Mouse (Mus musculus) embryo, embryonic 11 days (tissue): Measurements from ENCODE around the gene Drc7.
A peak's percentile ranks its signal among the peaks of the same experiment; 100 is the strongest.

ENCODE experiments used
- DNase-seq: peaks from one replicate; pipeline ENCODE4 v3.0.0-alpha.2; 2015

Gene Drc7

DNA sequence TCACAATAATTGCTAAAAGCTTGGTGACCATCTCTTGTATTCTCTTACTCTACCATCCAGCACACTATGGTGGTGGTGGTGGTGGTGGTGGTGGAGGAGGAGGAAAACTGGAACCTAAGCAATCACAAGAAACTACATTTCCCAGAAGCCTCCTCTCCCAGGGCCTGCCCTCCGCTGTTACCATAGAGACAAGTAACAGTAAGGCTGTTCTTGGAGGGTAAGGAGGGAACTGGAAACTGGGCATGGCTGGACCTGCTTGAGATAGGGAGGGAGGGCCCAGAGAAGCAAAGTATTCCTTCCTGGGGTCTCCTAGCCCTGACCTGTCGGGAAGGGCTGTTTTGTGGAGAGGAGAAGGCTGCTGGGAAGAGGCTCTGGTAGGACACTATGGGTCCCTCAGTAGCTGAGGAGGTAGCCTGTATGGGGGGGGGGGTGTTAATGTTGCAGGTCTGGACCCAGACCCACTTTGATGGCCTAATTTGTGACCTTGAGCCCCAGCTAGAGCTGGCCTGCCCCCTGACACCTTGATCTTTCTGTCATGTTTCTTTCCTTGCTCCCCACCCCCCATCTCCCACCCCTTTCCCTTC is at the start of gene Drc7:
Gene Drc7 (plus strand): TSS at position 177 of the 584 bp plus-strand sequence.
- peak; percentile 44 for DNase-seq

DNA sequence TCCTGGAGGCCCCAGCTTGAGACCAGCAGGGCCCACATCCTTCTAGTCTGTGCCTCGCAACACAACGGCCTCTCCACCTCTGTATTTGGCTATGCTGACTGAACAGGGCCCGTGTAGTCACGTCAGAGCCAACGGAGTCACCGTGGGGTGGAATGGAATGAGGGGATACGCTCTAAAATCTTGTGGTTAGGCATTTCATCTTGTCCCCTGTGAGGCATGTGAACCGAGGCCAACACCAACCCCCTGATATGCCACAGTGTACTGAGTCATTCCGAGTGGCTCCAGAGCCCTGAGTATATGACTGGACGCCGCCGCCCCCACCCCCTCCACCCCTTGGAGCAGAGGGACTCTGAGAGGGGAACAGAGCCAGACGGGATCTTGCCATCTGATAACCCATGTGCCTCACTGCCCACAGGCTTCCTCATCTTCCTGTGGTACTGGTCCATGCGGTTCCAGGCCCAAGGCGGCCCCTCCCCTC is 42.4 kb upstream of the Drc7 start:
- DNase-seq: no peak

DNA sequence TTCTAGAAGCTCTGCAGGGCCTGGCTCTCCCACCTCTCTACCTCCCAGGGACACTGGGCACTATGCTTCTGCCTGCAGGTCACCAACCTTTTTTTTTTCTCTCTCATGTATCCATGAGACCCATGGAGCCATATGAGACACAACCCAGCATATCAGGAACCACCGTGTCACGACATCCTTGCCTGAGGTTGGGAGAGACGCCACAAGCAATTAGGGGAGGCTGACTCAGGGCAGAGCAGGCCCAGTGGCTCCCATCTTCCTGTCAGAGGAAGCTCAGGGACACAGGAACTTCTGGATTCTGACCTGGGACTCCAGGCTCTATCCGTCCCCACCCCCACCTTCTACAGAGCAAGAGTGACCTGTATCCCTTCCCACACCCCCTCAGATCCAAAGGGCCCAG is 39.0 kb upstream of the Drc7 start:
- no peak for DNase-seq

DNA sequence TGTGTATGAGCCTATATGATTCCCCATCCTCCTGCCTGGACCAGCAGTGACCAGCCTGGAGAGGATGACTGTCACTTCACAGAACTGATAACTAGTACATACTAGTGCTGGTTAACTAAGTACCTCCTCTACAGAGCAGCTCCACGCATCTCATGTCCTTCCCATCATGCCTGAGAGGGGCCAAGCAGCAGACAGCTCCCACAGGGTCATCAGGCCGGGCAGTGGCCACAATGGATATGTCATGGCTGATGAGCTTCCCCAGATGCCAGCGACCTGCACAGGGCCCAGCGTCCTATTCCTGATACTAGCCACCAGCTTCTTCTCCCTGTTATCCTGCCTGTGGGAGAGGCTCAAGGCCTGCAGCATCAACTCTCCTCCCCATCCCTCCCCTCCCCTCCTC is 38.2 kb upstream of the Drc7 start:
- DNase-seq: no peak

DNA sequence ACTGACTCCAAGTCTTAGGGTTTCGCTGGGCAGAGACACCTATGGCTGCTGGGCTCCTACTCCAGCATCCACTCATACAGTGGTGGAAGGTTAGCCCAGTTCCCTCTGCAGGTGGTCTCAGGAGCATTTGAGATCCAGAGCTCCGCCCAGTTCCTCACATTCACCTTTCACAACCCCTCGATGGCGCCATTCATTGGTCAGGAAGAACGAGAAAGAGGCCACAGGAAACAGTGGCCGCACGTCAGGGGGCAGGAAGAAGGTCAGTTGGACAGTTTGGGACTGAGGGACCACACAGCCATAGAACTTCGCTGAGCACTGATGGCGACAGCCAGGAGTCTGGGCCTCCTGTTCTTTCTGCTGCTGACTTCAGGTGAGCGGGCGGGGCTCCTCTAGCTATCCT is 37.5 kb upstream of the Drc7 start, which contains the start of gene Adgrg3:
Gene Adgrg3 (plus strand): TSS at position 242 of the 400 bp plus-strand sequence.
- no peak for DNase-seq

DNA sequence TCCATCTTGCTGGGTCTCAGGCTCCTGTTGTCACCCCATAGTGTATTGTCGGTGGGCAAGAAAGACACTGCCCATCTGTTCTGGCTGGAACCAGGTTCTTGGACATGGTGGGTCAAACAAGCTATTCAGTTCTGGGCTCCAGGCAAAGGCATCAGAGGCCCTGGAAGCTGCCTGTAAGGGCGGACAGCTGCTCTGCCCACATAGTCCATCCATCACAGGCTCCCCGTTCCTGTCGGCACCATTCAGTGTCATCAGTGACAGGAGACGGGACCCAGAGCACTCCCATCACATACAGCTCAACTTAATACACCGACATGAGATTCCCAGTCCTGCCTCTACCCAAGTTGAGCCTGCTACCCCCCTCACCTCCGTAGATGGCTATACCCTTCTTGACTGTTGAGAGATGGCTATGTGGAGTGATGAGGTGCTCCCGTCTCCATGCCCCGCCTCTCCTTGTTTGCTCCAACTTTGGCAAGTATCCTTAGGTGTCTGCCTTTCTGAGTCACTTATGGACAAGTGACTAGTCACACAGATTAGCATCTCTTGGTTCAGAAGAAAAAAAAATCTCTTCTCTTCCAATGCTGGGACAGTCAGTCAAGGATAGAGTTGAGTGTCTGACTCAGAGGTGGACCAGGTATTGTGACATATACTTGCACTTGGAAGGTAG is 36.8 kb upstream of the Drc7 start:
- DNase-seq: no peak

DNA sequence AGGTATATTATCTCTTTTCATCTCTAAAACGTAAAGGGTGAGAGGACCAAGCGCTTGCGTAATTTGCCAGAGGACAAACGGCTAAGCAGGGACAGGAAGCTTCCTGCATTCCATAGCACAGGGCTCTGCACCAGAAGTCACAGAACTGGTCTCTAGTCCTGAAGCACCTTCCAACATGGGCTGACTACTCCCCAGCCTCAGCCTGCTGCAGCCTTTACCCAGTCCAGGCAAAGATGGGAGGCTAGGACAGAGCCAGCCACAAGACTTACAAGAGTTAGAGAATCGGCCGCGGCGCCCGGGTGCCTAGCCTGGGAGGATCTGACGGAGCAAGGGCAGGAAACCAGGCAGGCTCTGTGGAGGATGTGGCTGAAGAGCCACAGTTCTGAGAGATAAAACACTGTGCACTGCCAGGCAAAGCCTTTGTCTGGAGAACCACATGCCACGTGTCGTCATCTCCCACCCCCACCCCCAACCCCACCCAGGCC is 34.6 kb upstream of the Drc7 start:
- DNase-seq: no peak

DNA sequence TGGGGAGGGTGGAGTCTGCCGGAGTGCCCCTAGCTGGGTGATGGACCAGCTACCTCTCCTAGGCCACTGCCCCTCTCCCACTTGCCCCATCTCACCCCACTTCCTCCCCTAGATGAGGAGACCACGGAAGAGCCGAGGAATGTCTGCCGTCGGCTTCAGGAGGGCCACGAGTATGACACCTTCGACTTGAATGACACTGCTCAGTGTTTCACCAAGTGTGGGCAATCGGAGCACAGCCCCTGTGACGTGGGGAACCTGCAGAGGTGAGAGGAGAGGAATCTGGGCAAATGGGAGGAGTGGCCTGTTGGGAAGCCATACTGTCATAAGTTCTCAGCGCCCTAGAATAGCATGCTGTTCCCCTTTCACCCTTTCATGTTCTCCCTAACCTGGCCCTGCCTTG is 34.1 kb upstream of the Drc7 start:
- no peak for DNase-seq

DNA sequence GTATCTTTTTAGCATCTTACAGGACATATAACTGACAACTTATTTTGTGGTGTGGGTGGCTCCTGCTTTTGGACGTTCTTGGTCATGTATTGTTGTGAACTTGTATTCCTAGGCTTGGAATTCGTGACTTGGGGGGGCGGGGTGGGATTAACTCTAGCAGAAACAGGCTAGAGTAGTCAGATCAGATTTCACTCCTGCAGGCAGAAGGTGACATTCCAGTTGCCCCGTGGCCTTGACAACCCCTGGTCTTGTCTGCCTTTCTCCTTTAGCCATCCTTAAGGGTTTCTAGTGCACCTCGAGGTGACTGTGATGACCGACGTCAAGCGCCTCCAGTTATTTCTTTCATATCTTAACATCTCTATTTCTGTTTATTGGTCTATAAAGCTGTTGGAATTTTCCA is 31.7 kb upstream of the Drc7 start:
- no peak for DNase-seq

DNA sequence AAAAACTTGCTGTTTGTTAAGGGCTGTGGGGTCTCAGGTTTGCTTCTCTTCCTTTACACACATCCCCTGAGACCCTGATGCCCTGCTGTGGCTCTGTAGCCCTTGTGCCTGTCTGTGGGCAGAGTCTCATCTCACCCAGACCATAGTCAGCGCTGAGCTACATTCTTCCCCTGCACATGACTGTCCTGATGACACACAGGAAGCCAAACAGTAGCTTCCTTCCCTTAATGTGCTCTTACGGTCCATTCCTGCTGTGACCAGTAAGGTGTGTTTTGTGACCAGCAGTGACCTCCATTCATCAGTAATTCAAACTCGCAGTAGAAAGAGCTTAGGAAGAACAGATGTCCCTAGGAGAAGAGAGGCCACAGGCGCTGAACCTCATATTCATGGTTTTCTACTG is 30.5 kb upstream of the Drc7 start:
- DNase-seq: no peak

DNA sequence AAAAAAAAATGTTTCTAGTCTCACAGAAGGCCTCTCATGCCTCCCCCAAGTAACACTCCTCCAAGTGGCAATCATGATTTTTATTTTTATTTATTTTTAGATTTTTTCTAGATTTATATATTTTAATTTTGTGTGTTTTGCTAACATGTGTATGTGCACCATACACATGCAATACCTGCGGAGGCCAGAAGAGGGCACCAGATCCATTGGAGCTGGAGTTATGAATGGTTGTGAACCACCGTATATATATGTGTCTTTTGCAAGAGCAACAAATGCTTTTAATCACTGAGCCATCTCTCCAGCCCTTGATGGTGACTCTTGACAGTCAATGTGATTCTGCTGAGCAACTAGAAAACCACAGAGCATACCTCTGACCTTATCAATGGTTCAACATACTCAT is 29.5 kb upstream of the Drc7 start:
- no peak for DNase-seq

DNA sequence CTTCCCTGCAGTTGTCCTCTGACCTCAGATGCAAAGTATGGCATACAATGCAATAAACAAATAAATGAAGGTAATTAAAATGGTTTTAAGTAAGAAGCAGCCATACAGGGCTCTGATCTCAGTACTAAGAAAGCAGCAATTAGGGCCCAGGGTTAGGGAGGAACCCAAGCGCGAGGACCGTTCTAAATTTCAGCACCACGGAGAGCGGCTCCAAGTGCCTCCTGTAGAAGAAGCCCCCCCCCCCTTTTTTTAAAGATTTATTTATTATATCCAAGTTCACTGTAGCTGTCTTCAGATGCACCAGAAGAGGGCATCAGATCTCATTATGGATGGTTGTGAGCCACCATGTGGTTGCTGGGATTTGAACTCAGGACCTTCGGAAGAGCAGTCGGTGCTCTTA is 26.5 kb upstream of the Drc7 start:
- peak; percentile 73 for DNase-seq

DNA sequence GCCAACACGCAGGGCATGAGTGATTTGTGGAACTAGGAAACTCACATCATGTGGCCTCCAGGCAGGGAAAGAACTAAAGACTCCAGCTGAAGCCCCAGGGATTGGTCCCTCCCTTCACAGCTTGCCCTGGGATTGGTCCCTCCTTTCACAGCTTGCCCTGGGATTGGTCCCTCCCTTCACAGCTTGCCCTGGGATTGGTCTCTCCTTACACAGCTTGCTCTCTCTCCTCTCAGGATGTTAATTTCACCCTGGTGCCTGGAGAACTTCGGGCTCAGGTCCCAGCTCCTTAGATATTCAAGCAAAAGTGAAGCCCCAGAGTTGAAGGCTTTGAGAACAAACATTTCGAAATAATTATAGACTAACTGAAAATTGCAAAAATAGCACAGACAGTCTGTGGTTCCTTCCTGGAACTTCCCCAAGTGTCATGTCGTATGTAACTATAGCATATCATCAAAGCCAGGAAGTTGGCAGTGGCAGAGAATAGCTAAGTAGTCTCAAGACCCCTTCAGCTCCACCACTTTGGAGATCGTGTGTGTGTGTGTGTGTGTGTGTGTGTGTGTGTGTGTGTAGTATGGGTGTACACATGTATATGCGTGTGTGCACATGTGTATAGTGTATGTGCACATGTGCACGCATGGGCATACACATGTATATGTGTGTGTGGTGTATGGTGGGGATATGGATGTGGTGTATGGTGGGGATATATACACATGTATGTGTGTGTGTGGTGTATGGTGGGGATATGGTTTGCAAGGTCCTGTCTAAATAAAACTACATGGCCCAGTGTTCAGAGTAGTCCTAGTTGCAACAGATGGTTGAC is 17.6 kb upstream of the Drc7 start:
- DNase-seq: peak; percentile 41

DNA sequence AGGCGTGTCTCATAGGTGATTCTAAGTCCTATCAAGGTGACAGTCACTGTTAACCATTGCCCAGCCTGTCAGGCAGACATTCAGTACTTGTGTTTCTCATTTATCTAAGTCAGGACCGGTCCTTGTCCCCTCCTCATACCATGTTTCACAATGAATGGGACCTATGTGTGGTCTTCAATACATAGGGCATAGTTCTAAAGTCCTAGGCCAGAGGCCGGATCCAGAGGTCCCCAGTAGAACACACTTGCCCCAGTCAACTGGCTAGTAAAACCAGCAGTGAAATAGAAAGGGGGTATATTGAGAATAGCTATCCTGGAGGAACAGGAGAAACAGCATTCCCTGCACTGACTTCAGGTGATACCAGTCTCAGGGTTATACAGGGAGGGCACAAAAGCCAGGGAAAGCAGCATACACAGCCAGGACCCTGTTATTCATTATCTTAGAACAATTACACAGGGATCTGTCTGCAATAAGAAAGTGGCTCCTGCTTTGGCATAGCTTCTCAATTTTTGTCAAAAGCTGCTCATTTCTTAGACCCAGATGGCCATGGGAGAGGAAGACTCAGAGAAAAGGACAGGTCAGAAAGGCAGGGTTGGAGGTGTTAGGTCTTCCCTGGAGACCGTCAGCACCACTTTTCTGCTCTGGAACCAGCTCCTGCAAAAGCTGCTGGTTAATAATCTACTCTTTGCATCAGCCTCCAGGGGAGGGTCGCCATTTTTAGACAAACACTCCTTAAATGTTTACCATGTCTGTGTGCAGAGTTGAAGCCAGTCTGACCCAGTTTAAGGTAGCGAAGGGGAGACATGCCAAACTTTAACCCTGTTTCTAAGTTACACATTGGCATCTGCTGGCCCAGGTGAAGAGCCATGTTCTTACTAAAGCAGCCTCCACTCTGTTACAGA is 12.8 kb upstream of the Drc7 start:
- no peak for DNase-seq

DNA sequence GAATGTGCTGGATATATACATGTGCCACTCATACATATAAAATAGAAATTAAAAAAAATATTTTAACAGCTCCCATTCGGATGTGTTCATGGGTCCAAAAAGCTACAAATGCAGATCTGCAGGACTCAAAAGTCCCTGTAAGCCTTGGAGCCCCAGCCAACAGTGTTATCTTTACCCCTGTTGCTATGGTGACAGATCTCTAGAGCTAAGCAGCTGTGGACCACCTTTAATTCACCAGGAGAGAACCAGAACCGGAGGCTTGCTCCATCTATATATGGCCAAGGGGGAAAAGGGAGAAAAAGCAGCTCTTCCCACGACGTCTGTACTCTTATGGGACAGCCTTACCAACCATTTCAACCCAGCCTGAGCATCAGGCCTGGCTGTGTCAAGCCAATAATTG is 10.1 kb upstream of the Drc7 start:
- no peak for DNase-seq

DNA sequence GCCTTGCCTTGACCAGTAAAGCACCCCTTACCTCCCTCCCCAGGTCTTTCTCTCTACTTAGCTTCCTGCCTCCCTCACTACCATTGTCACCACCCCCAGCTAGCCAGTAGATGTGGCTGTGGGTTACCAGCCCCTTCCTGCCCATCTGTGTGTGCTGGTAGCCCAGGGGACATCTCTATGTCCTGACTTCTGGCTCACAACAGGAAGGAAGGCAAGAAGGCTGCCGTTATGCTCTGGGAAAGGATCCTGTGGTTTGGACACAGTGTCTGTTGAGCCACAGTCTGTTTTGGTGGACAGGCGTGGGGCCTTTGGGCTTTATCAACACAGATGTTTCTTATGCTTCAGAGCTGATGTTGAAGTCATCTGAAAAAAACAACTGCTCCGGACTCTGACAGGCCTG is 7.9 kb upstream of the Drc7 start:
- no peak for DNase-seq

DNA sequence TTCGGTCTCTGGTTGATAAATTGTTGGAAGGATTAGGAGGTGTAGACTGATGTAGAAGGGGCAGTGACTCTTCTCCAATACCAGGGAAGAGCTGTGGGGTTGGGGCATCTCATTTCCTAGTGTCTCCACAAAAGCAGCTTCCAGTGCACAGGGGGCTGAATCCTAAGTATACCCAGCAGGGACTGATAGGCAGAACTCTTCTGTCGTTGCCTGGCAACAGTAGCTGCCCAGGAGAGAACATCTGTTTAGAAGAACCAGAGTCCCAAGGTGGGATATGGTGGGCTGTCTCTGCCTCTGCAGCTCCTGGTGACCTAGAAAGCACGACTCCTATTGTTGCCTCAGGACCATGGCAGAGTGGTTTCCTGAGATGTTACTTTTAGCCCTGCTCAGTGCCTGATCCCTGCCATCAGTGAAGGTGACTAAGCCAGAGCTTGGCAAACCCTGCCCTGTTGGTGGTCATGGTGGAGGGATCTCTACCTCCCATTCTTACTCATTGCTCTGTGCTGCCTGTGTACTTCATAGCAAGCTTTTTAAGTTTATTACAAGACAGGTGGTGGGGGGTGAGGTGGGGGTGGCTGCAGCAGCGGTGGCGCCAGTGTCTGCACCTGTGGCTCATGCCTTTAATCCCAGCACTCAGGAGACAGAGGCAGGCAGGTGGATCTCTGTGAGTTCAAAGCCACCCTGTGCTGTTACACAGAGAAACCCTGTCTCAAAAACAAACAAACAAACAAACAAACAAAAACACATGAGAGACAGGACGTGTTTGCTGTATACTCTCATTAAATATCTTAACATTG is 6.8 kb upstream of the Drc7 start:
- no peak for DNase-seq

DNA sequence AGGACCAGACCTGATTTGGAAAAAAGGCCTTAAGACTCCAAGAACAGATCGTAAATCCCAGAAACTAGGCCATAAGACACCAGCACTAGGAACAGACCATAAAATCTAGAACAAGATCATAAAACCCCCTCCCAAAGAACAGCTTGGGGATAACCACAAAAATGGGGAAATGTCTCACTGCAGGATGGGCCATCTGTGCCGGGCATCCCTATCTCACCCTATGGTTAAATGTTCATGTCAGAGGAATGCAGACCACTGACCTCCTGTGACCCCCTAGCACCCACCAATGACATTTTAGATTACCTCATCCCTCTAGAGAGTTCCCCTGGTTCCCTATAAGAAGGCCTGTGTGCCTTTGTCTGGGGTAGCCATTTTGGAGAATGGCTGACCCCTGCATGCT is 5.3 kb upstream of the Drc7 start:
- DNase-seq: no peak

DNA sequence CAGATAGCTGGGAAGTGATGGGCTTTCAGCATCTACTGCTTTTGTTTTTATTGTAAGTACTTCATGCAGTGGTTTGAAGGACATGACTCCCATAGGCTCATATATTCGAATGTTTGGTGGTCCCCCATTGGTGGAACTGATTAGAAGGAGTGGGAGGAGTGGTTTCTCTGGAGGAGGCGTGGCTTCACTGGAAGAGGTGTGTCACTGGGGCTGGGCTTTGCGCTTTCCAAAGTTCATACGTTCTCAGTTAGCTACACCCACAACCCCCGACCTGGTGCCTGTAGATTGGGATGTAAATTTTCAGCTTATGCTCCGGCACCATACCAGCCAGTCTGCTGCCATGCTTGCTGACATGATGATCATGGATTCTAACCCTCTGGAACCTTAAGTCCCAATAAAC is 465 bp upstream of the Drc7 start:
- no peak for DNase-seq

DNA sequence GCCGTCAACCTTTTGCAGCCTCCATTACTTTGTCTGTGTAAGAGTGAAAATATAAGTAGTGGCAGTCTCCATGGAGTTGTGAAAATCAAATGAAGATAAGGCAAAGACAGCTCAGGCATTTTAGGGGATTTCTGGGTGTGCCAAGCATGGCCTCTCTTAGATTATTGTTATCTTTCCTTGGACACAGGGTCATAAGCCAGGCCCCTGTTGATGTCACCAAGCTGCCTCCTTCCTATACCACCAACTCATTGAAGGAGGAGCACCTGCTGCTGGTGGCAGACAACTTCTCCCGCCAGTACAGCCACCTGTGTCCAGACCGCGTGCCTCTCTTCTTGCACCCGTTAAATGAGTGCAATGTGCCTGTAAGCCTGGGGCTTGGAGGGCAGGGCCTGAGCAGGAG is 1.5 kb downstream of the Drc7 start:
- no peak for DNase-seq

DNA sequence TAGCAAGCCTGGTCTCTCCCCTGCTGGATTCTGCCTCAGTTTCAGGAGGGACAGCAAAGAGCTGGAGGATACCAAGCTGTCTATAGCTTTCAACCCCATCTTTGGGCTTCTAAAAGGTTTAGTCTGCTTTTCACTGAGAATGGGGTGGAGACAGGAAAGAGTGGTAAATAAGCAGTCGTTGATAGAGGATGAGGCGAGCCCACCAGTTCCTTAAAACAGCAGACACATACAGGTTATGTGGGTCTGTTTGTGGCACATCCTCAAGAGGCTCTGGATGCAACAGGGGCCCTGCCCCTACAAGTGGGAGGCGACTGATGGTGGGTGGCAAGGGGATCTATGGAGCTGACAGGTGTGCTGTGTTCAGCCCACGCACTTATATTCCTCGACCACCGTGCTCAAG is 3.8 kb downstream of the Drc7 start:
- DNase-seq: no peak
